Mouse (Mus musculus) v-Abl transformed pro-B cells (cell line): ENCODE data around the gene Crim1.

Experiments
- in situ Hi-C, 2 experiments: fragments of 400-800 bp; cut with MboI; formaldehyde crosslinking; loops; one replicate each; pipeline ENCODE4 v1.15.1; 2025; ENCODE audit not compliant: unreplicated experiment in 2 of 2

Gene Crim1

GRCm38 (mm10) chr17:78318810-78319209 lies 118.8 kb downstream of the Crim1 start:
- in situ Hi-C loops, result no loop called here

GRCm38 (mm10) chr17:78321216-78321835 lies 121.3 kb downstream of the Crim1 start:
- in situ Hi-C loops, result no loop called here

GRCm38 (mm10) chr17:78322369-78323335 lies 122.6 kb downstream of the Crim1 start:
- in situ Hi-C loops, result no loop called here

DNA sequence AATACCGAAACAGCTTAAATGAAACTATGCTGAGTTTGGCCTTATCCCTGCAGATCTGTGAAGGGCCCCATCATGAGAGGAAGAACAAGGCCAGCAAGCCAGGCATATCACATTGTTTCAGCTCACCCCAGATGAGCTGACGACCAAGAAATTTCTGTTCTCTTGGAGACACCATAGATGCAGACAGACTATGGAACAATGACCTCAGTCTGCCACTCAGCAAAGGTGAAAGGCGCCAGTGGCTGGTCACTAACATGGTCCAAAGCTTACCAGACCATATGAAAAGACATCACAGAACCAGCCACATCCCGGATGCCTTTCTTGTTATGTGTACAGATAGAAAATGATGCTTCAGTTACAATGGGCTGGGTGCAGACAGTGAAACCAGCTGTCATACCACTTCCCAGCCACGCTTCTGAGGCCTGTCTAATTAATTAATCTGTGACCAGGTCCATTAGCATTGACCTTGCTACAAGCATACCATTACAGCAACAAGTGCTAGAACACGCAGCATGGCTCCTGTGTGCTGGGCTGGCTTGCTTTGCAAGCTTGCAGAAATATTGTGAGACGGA lies 125.8 kb downstream of the Crim1 start:
- in situ Hi-C loops, result no loop called here

DNA sequence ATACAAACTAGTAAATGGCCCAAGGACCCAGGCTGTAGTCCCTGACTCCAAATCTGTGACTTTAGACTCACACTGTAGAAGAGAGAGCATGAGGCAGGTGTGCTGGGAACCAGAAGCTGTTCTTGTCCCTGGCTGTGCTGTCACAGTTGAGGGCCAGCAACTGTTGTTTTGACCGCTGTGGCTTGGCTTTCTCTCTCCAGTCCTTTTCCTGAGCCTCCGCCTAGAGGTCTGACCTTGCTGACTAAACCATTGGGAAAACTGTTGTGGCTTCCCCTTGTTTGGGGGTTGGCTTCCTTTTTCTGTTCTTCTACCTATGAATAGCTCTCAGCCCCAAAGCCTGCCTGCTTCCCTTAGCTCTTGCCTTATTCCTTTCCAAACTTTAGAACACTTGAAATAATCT lies 126.3 kb downstream of the Crim1 start:
- in situ Hi-C loops, result no loop called here

- in situ Hi-C loops, result no loop called here
Measured at GRCm38 (mm10) chr17:78327187-78327586, 127.1 kb downstream of the Crim1 start.

GRCm38 (mm10) chr17:78328287-78328686 lies 128.2 kb downstream of the Crim1 start:
- in situ Hi-C loops, result no loop called here

DNA sequence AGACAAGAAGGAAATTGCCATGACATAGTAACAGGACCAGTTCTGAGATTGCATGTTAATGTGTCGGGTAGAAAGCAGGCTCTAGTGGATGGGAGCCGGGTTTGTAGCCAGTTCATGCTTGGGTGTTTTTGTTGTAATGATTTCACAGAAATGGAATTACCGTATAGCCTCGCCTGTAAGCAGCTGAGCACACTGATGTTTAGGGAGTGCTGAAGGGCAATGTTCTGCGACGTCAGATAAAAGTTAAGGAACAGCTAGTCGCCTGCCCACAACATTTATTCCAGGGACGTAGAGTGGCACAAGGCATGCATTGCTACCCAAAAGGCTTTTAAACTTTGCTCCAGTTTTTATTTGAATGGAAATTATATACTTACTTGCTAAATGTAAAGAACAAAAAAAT lies 131.4 kb downstream of the Crim1 start:
- in situ Hi-C loops, result no loop called here

DNA sequence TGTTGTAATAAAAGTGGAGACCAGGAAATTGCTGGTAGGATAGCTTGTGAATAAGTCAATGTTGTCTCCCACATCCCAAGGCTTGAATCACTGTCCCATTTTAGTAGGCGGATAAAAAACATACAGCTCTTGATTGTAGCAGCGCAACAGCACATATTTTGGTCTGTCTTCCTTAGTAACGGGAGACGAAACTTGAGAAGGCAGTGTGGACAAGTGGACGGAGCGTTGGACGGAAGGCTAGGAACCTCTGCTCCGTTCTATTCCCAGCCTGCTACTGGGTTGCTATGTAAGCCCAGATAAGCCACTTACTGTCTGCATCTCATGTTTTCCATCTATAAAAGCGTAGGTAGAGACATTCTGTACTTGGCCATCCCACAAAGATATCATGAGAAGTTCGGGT lies 133.2 kb downstream of the Crim1 start:
- in situ Hi-C loops, result no loop called here

DNA sequence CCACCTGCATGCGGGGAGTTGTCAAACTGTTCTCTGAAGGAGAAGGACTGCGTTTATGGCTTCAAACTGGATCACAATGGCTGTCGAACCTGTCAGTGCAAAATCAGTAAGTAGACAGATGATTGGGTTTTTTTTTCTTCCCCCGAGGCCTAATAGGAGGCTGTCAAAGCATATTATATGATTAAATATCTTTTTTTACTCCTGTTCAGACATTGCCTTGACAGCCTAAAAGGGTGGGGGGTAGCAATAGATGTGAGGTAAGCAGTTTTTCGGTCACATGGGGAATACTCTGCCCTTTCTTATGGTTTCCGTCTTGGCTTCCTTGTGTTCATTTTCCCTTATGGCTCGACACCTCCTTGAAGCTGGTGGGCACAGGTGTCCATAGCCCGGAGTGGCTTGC lies 135.2 kb downstream of the Crim1 start:
- in situ Hi-C loops, result no loop called here

DNA sequence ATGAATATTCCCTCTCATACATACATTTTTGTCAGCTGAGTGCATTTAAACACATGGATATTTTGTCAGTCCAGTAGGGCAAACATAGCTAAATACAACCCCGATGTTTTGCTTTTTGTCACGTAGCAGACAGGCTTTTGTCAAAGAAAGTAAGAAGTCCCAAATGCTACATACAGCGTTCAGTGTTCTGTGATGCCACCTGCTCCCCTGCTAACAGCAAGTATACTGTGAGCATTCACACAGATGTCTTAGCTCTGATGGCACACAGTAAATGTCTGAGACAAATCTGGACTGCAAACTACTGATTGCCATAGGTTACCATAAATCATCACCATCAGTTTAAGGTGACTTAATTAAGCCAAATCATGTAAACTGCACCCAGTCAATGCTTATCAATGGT lies 143.6 kb downstream of the Crim1 start:
- in situ Hi-C loops, result no loop called here

- in situ Hi-C loops, result no loop called here
Measured at GRCm38 (mm10) chr17:78347111-78347801, 147.2 kb downstream of the Crim1 start.

GRCm38 (mm10) chr17:78351676-78352499 lies 151.8 kb downstream of the Crim1 start:
- in situ Hi-C loops, result loop anchor here (25.0 kb wide), 2 partner anchors 1010 to 1635 kb away; partner anchors contain the start of gene Cdc42ep3 (in 1 of the 2)

GRCm38 (mm10) chr17:78352500-78352855 lies 152.4 kb downstream of the Crim1 start:
- in situ Hi-C loops, result loop anchor here (25.0 kb wide), 2 partner anchors 1010 to 1635 kb away; partner anchors contain the start of gene Cdc42ep3 (in 1 of the 2)

- in situ Hi-C loops, result loop anchor here (25.0 kb wide), 2 partner anchors 1008 to 1633 kb away; partner anchors contain the start of gene Cdc42ep3 (in 1 of the 2)
Measured at GRCm38 (mm10) chr17:78354411-78354810, 154.4 kb downstream of the Crim1 start.

DNA sequence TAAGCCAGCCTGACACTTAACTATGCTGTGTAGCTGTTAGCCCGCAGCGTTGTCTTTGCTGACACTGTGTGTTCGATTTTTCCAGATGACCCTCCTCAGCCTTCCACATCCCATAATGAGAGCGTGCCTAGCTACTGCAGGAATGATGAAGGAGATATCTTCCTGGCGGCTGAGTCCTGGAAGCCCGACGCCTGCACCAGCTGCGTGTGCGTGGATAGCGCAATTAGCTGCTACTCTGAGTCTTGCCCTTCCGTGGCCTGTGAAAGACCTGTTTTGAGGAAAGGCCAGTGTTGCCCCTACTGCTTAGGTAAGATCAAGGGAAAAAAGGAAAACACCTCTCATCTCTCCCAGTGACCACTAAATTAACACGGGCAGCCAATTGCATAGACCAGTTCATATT lies 154.8 kb downstream of the Crim1 start:
- in situ Hi-C loops, result loop anchor here (25.0 kb wide), 2 partner anchors 1007 to 1632 kb away; partner anchors contain the start of gene Cdc42ep3 (in 1 of the 2)

GRCm38 (mm10) chr17:78355611-78356010 lies 155.6 kb downstream of the Crim1 start:
- in situ Hi-C loops, result loop anchor here (25.0 kb wide), 2 partner anchors 1007 to 1632 kb away; partner anchors contain the start of gene Cdc42ep3 (in 1 of the 2)

DNA sequence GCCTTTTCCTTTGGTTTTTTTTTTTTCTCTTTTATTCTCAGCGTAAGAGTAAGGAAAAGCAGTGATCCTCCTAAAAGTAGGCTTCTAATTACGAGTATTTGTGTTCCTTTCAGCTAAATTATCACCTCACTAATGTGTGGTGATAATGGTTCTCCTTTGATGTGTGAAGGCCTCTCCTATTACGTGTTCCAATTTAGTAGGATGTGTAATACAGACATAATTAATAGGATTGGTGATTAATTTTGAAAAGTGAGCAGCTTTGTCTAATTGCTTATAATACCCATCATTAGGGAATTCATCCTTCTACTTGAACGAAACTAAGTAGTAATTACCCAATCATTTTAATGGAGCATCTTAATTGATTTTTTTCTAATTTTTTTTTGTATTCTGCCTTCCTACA lies 157.7 kb downstream of the Crim1 start:
- in situ Hi-C loops, result loop anchor here (25.0 kb wide), 2 partner anchors 1005 to 1630 kb away; partner anchors contain the start of gene Cdc42ep3 (in 1 of the 2)

DNA sequence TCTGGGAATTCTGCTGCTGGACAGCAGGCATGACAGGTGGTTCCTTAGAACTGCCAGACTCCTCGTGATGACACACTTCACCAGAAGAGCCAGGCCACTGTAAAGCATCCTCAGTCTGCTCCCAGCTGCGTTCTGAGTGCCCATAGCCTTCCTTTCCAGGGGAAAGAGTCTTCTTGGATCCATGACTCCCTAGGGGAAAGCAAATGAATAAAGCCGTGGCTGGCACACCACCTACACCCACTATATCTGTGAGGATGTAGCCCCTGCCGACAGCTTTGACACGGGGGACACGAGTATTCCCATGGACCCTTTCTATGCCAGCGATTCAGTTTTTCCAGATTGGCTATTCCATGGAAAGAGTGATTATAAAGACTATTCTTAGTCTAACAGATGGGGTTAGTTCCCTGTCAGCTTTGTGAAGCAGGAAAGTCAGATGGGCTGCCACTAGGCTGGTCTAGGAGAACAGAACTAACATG lies 158.2 kb downstream of the Crim1 start:
- in situ Hi-C loops, result loop anchor here (25.0 kb wide), 2 partner anchors 1004 to 1629 kb away; partner anchors contain the start of gene Cdc42ep3 (in 1 of the 2)
